Mouse (Mus musculus) intestine, embryonic 15.5 days (tissue): Measurements from ENCODE around the gene Csnk1g2. TPM values are rescaled to one million over a fixed set of nuclear protein-coding genes. Genes with fewer than 3 reads are reported as not detected.
A peak's percentile ranks its signal among the peaks of the same experiment; 100 is the strongest.

Experiments
- ATAC-seq: fragments of 200-750 bp; cut with Nextera tagmentation; 2 replicates; pipeline ENCODE4 v1.8.0; 2017; ENCODE audit warnings: moderate TSS enrichment, moderate library complexity
- H3K27ac ChIP-seq: fragments of 300-500 bp; sonication (generic); 2 replicates; pipeline ENCODE4 v1.5.1; 2015; ENCODE audit warnings: mild to moderate bottlenecking, inconsistent platforms
- H3K27me3 ChIP-seq: fragments of 300-500 bp; sonication (generic); replicated peaks from 2 replicates; pipeline ENCODE4 v1.6.1; 2015; ENCODE audit warnings: inconsistent platforms
- H3K36me3 ChIP-seq: fragments of 300-500 bp; sonication (generic); 2 replicates; pipeline ENCODE4 v1.6.1; 2015; ENCODE audit warnings: inconsistent platforms
- H3K4me1 ChIP-seq: fragments of 300-500 bp; sonication (generic); replicated peaks from 2 replicates; pipeline ENCODE4 v1.6.1; 2015; ENCODE audit warnings: inconsistent platforms
- H3K4me2 ChIP-seq: fragments of 300-500 bp; sonication (generic); replicated peaks from 2 replicates; pipeline ENCODE4 v1.6.1; 2015; ENCODE audit warnings: mild to moderate bottlenecking, inconsistent platforms
- H3K4me3 ChIP-seq: fragments of 300-500 bp; sonication (generic); replicated peaks from 2 replicates; pipeline ENCODE4 v1.5.1; 2015; ENCODE audit warnings: inconsistent platforms
- H3K9ac ChIP-seq: fragments of 300-500 bp; sonication (generic); 2 replicates; pipeline ENCODE4 v1.6.1; 2015; ENCODE audit warnings: inconsistent platforms
- H3K9me3 ChIP-seq: fragments of 300-500 bp; sonication (generic); 2 replicates; pipeline ENCODE4 v1.6.1; 2016; ENCODE audit warnings: inconsistent platforms
- WGBS: fragments of 180-500 bp; shearing (Covaris S2); methylation state at CpG from one replicate; pipeline ENCODE4 v1.1.7; 2015; 5-methylcytosine and 5-hydroxymethylcytosine counted together
- polyA plus RNA-seq: library from polyadenylated mRNA; unstranded; fragments of >200 nt; fragmentation: Nextera tagmentation; extraction: Ambion mirVana; gene quantifications from 2 replicates; pipeline ENCODE4 v1.2.1, GENCODE M21; 2015

The Csnk1g2 gene
- polyA plus RNA-seq, 1 experiment from 2014 or later, result 134 TPM

DNA sequence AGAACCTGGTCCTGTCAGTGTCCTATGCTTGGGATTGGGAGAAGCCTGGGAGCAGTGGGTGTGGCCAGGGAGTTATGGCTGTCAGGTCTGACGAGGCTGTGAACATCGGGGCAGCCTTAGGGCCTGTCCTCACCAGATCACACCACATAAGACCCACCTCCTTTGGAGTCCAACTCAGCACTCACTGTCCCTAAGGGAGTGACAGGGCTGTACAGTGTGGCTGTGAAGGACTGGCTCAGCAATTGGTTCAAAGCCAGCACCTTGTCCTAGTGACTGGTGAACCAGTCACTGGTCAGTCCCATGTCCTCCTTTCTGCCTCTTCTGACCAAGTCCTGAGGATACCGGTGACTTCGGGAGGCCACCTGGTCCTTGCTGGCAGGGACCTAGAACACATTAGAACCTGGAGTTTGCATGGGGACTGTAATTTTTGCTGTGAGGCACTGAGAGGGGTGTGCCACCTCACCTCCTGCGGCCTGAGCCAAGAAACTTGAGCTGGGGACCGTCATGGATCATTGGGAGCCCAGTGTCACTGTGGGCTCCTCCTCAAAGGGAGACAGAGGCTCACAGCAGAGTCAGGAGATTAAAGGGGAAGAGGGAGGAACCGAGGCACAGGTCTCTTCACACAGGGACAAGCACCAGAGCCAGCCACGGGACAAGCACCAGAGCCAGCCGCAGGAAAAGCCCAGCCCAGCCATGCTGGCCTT is 57.1 kb downstream of the Csnk1g2 start:
- peak overlapping the region; percentile 97; the same call in 1 of the 2 replicates for H3K27ac ChIP-seq

DNA sequence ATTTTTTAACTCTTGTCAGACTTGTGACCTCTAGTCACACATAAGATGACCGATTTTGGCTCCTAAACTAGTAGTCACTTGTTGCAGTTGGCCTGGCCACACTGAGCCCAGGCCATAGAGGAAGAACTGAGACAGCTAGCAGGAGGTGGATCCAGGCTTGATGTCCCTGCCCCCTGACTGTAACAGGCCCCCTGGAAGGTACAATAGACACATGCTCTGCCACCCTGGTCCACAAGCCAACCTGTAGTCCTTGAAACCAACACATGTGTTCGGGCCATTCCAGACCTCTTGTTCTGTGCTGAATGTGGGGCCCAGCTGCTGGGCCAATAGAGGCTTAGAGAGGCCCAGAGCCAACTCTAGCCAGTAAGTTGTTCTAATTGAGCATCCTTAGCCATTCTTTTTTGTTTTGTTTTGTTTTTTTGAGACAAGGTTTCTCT is 57.6 kb downstream of the Csnk1g2 start:
- peaks cover 25% of the 10 kb centered on the region for H3K4me1 ChIP-seq
- peak overlapping the region; percentile 23; the same call in 1 of the 2 replicates for H3K27ac ChIP-seq
- 80% methylated on average over 2 of the region's 2 CpGs for WGBS
- ATAC-seq, result no peak
- no peak overlapping the region for H3K4me2 ChIP-seq
- H3K9ac ChIP-seq, result no peak overlapping the region
- H3K36me3 ChIP-seq, result 0 out of 2 replicates have a peak, but pooled peaks cover 2% of the 10 kb centered on the region
- no peak overlapping the region for H3K4me3 ChIP-seq
- H3K9me3 ChIP-seq, result no peaks in the 10 kb centered on the region
- no peaks in the 10 kb centered on the region for H3K27me3 ChIP-seq

More for the DNA sequence above, 57.1 kb downstream of the Csnk1g2 start:
- 59% methylated on average over 9 of the region's 9 CpGs for WGBS
- no peaks in the 10 kb centered on the region for H3K9me3 ChIP-seq
- no peak overlapping the region for H3K4me3 ChIP-seq
- no peak overlapping the region for H3K4me2 ChIP-seq
- H3K27me3 ChIP-seq, result no peaks in the 10 kb centered on the region
- H3K4me1 ChIP-seq, result peaks cover 28% of the 10 kb centered on the region
- H3K36me3 ChIP-seq, result 0 out of 2 replicates have a peak, but pooled peaks cover 2% of the 10 kb centered on the region
- H3K9ac ChIP-seq, result no peak overlapping the region
- ATAC-seq, result no peak

DNA sequence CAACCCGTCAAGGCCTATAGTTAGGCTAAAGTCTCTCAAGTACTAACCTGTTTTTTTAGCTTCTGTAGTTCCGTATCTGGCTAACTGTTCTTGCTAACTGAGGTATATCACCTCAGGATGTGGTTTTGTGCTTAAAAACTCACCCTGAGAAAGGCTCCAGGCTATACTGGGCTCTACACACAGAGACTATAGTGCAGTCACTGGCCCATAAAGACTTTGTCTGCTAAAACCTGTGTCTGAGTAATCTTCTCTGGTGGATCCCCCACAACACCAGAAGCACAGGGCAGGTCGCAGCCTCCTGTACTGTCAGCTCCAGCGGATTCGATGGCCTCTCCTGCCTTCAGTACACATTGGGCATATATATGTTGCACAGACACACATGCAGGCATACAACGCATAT is 59.4 kb downstream of the Csnk1g2 start:
- ATAC-seq, result no peak
- Histone ChIP-seq H3K27ac (no peak overlapping the region), H3K4me2 (no peak overlapping the region), H3K9ac (no peak overlapping the region), H3K9me3 (no peaks in the 10 kb centered on the region), H3K4me3 (no peak overlapping the region), H3K27me3 (no peaks in the 10 kb centered on the region), H3K4me1 (peaks cover 23% of the 10 kb centered on the region), H3K36me3 (peaks cover 12% of the 10 kb centered on the region)
- WGBS, result 95% methylated on average over 6 of the region's 6 CpGs

DNA sequence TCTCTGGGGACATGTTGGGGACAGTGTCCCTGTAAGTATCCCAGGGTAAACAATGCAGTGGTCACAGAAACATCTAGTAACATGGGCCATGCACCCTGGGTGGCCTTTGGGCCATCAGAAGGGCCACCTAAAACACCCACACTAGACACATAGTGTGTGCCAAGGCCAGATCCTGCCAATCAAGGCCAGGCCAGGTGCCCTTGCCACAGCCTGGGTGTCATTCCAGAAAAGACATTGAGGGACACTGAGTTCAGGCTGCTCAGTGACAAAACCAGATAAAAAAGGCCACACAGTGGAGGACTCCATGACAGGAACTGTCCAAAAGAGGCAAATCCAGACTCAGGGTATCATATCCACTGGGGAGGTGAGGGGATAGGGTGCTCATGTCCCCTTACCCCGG is 61.0 kb downstream of the Csnk1g2 start:
- peaks cover 12% of the 10 kb centered on the region for H3K36me3 ChIP-seq

DNA sequence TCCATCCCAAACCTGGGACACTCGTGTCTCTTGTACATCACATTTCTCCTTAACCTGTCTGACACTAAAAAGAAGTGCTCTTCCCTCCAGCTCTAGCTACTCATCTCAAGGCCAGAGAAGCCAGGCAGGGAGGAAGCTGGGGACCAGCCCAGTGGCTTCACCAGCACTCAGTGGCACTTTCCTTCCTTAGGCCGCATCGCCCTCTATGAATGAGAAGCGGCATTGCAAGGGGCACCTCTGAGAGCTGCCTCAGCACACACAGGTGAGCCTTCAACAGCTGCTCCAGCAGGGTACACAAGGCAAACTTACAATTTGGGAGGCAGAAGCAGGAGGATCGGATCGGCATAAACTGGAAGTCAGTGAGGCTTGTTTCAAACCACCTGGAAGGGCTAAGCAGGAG is 61.6 kb downstream of the Csnk1g2 start:
- no peak overlapping the region for H3K27ac ChIP-seq
- WGBS, result 57% methylated on average over 6 of the region's 6 CpGs
- H3K4me3 ChIP-seq, result no peak overlapping the region
- peak; percentile 60; the same call in 1 of the 2 replicates for ATAC-seq
- peaks cover 12% of the 10 kb centered on the region for H3K36me3 ChIP-seq
- no peaks in the 10 kb centered on the region for H3K9me3 ChIP-seq
- H3K9ac ChIP-seq, result no peak overlapping the region
- H3K4me2 ChIP-seq, result no peak overlapping the region
- no peaks in the 10 kb centered on the region for H3K27me3 ChIP-seq
- peaks cover 2% of the 10 kb centered on the region; the same call in 1 of the 2 replicates for H3K4me1 ChIP-seq

More for the DNA sequence above, 61.0 kb downstream of the Csnk1g2 start:
- H3K27me3 ChIP-seq, result no peaks in the 10 kb centered on the region
- no peak overlapping the region for H3K27ac ChIP-seq
- H3K9me3 ChIP-seq, result no peaks in the 10 kb centered on the region
- H3K4me1 ChIP-seq, result peaks cover 8% of the 10 kb centered on the region
- WGBS, result 97% methylated on average over 1 of the region's 1 CpGs
- H3K9ac ChIP-seq, result no peak overlapping the region
- no peak overlapping the region for H3K4me2 ChIP-seq
- H3K4me3 ChIP-seq, result no peak overlapping the region
- ATAC-seq, result no peak

DNA sequence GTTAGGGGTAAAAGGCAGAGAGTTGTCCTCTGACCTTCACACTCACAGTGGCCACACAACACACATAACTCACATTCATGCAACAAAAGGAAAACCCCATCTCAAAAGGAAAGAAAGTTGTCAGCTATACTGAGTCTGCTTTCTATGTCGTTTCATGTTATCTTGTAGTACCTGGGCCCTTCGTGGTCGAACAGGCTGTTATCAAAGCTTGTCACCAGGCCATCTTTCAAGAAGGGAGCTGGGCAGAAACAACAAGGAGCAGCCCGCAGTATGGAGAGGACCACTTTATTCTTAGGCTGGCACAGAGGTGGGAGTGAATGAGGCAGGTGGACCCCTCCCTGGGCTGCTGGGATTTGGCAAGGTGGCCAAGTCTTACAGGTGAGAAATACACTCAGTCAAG is 62.3 kb downstream of the Csnk1g2 start:
- H3K9ac ChIP-seq, result no peak overlapping the region
- H3K4me1 ChIP-seq, result no peaks in the 10 kb centered on the region
- no peaks in the 10 kb centered on the region for H3K27me3 ChIP-seq
- 77% methylated on average over 4 of the region's 4 CpGs for WGBS
- no peak for ATAC-seq
- no peak overlapping the region for H3K4me3 ChIP-seq
- no peak overlapping the region for H3K27ac ChIP-seq
- no peaks in the 10 kb centered on the region for H3K9me3 ChIP-seq
- peaks cover 12% of the 10 kb centered on the region for H3K36me3 ChIP-seq
- no peak overlapping the region for H3K4me2 ChIP-seq

DNA sequence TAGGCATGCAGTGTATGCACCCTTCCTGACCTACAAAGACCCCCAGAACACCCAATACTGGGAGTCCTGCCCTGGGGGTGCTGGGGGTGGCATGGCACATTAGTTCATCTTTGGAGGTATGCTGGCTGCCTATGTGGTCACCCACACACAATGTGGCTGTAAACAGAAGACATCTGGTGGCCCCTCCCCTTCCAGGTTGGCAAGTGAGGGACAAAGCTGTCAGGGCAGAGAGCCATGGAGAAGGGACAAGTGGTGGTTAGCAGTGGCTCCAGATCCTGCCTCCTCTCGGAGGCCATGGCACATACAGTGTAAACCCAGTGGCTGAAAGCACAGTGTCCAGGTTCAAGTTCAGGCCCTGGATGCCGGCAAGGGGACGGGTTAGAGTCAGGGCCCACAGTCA is 64.0 kb downstream of the Csnk1g2 start:
- H3K4me1 ChIP-seq, result no peaks in the 10 kb centered on the region
- H3K27ac ChIP-seq, result no peak overlapping the region
- H3K9me3 ChIP-seq, result no peaks in the 10 kb centered on the region
- H3K9ac ChIP-seq, result no peak overlapping the region
- no peaks in the 10 kb centered on the region for H3K27me3 ChIP-seq
- 93% methylated on average over 3 of the region's 3 CpGs for WGBS
- H3K4me3 ChIP-seq, result no peak overlapping the region
- no peak overlapping the region for H3K4me2 ChIP-seq
- no peak for ATAC-seq
- peaks cover 22% of the 10 kb centered on the region for H3K36me3 ChIP-seq

DNA sequence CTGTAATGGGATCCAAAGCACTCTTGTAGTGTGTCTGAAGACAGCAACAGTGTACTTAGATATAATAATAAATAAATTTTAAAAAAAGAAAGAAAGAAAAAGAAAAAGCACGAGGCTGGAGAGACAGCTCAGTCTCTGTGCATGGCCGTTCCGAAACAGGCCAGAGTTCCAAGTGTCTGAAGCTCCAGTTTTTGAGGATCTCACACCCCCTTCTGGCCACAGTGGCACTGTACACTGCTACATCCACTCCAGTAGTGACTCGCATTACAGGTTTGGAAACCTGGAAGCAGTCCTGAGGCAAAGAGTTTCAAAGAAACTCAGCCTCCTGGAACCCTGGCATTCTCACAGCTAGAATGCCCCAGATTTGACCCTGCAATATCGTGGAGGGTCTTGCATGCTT is 65.2 kb downstream of the Csnk1g2 start:
- no peak overlapping the region for H3K27ac ChIP-seq
- no peaks in the 10 kb centered on the region for H3K9me3 ChIP-seq
- no peaks in the 10 kb centered on the region for H3K27me3 ChIP-seq
- H3K4me2 ChIP-seq, result no peak overlapping the region
- peaks cover 22% of the 10 kb centered on the region for H3K36me3 ChIP-seq
- WGBS, result 34% methylated on average over 5 of the region's 5 CpGs
- H3K9ac ChIP-seq, result no peak overlapping the region
- H3K4me1 ChIP-seq, result no peaks in the 10 kb centered on the region
- ATAC-seq, result peak; percentile 69
- no peak overlapping the region for H3K4me3 ChIP-seq

Other genes starting within 250 kb of the Csnk1g2 start
- gene Mex3d, start 235.2 kb upstream of the Csnk1g2 start, polyA plus RNA-seq, result 5.5 and 6.9 TPM in 2 replicates
- gene Mbd3, start 223.3 kb upstream of the Csnk1g2 start, polyA plus RNA-seq, result 180 and 201 TPM in 2 replicates
- gene Uqcr11, start 216.0 kb upstream of the Csnk1g2 start, polyA plus RNA-seq, result 890 and 1,161 TPM in 2 replicates
- 91.7 and 94.2 TPM in 2 replicates for gene Tcf3, start 189.2 kb upstream of the Csnk1g2 start, polyA plus RNA-seq
- gene Onecut3, start 128.0 kb upstream of the Csnk1g2 start, polyA plus RNA-seq, result 0.06 and 0.10 TPM in 2 replicates
- 0.09 and 0.19 TPM in 2 replicates for gene Atp8b3, start 83.7 kb upstream of the Csnk1g2 start, polyA plus RNA-seq
- 23.6 and 25.0 TPM in 2 replicates for gene Rexo1, start 61.3 kb upstream of the Csnk1g2 start, polyA plus RNA-seq
- 8.3 TPM in 2 replicates for gene Klf16, start 45.5 kb upstream of the Csnk1g2 start, polyA plus RNA-seq
- gene Abhd17a, start 32.5 kb upstream of the Csnk1g2 start, polyA plus RNA-seq, result 95.7 and 101 TPM in 2 replicates
- 105 and 114 TPM in 2 replicates for gene Scamp4, start 20.0 kb upstream of the Csnk1g2 start, polyA plus RNA-seq
- 6.4 and 6.6 TPM in 2 replicates for gene Adat3, start 20.0 kb upstream of the Csnk1g2 start, polyA plus RNA-seq
- gene Gm49322, start 16.8 kb upstream of the Csnk1g2 start, polyA plus RNA-seq, result 3.9 and 4.1 TPM in 2 replicates
- 54.9 and 62.4 TPM in 2 replicates for gene Btbd2, start 34.2 kb downstream of the Csnk1g2 start, polyA plus RNA-seq
- gene Mknk2, start 55.3 kb downstream of the Csnk1g2 start, polyA plus RNA-seq, result 68.8 and 73.0 TPM in 2 replicates
- 40.4 and 43.0 TPM in 2 replicates for gene Mob3a, start 79.1 kb downstream of the Csnk1g2 start, polyA plus RNA-seq
- gene Izumo4, start 79.3 kb downstream of the Csnk1g2 start, polyA plus RNA-seq, result 22.3 and 26.5 TPM in 2 replicates
- gene Ap3d1, start 119.4 kb downstream of the Csnk1g2 start, polyA plus RNA-seq, result 70.5 and 71.4 TPM in 2 replicates
- gene Dot1l, start 132.4 kb downstream of the Csnk1g2 start, polyA plus RNA-seq, result 12.0 and 14.2 TPM in 2 replicates
- 63.7 and 69.7 TPM in 2 replicates for gene Sf3a2, start 175.4 kb downstream of the Csnk1g2 start, polyA plus RNA-seq
- gene Plekhj1, start 175.8 kb downstream of the Csnk1g2 start, polyA plus RNA-seq, result 132 and 133 TPM in 2 replicates
- gene Amh, start 182.4 kb downstream of the Csnk1g2 start, polyA plus RNA-seq, result not detected in 2 replicates
- gene Jsrp1, start 190.7 kb downstream of the Csnk1g2 start, polyA plus RNA-seq, result 0.88 and 1.2 TPM in 2 replicates
- gene Oaz1, start 203.8 kb downstream of the Csnk1g2 start, polyA plus RNA-seq, result 1,393 and 1,601 TPM in 2 replicates
- 0.05 and 0.09 TPM in 2 replicates for gene Lingo3, start 221.2 kb downstream of the Csnk1g2 start, polyA plus RNA-seq
- gene Lsm7, start 232.4 kb downstream of the Csnk1g2 start, polyA plus RNA-seq, result 270 and 286 TPM in 2 replicates
- gene Sppl2b, start 232.4 kb downstream of the Csnk1g2 start, polyA plus RNA-seq, result 34.8 and 37.8 TPM in 2 replicates
- gene Tmprss9, start 249.0 kb downstream of the Csnk1g2 start, polyA plus RNA-seq, result 0.05 TPM in 1 of 2 replicates, not detected in the other